Mouse (Mus musculus) small intestine, adult 2 months (tissue): ENCODE measurements around the gene Rbm44.

Experiments used
- CTCF ChIP-seq: fragments of 200-500 bp; IDR thresholded peaks from 2 replicates; pipeline ENCODE4 v1.5.1; 2012; ENCODE audit warnings: low read depth, mild to moderate bottlenecking, control low read depth, inconsistent platforms, low read length, moderate library complexity, mixed read lengths; ENCODE audit not compliant: insufficient replicate concordance, insufficient read length; ENCODE audit errors: extremely low read depth
- POLR2A ChIP-seq: fragments of 200-500 bp; IDR thresholded peaks from 2 replicates; pipeline ENCODE4 v1.6.1; 2012; ENCODE audit warnings: low read depth, mild to moderate bottlenecking, control low read depth, inconsistent platforms, low read length, moderate library complexity

DNA sequence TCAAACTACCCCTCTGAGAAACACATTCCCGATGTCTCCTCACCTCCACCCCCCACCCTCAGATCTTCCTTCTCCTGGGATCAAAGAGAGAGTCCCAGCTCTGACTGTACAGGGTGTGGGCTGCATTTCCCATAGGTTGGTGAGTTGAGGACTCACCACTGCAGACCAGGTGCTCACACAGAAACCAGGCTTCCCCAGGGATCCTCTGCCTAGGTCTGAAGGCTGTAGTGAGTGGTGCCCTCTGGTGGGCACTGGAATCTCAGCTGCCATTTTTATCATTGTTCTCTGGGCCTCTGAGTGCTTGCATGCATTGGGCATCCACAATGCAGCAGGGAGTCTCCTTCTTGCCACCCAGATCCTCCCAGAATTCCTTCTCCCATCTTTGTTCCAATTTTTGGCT, 66.2 kb downstream of the Rbm44 start:
- TF ChIP-seq POLR2A = no peak
- peak; percentile 70; the same call in 1 of the 2 replicates for TF ChIP-seq CTCF
